Mouse (Mus musculus): Measurements from ENCODE around the gene Elac2.

Elac2 gene

GRCm38 (mm10) chr11:65020744-65021143, 41.9 kb downstream of the Elac2 start:
- no peak for DNase-seq (ENCODE audit: low read depth, low spot score)

- no peak for DNase-seq (ENCODE audit: low read depth, low spot score)
These were observed 43.9 kb downstream of the Elac2 start for GRCm38 (mm10) chr11:65022771-65023170.

DNA sequence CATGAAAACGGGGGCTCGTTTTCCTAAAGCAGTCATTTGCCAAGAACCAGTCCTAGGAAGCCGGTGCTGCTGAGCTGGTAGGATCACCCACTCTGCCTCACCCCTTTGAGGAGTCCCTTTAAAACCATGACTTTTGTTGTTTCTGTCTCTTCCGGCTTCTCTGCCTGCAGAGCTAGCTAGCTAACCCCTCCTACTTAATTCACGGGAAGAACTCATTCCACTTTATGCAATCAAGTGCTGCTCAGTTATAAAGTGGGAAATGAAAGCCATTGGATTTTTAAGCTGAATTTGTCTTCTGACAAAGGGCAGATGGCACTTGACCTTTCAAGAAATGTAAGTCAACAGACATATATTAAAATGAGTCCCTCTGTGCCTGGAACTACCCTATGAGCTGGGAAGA, 49.2 kb downstream of the Elac2 start:
- no peak for DNase-seq (ENCODE audit: low read depth, low spot score)

DNA sequence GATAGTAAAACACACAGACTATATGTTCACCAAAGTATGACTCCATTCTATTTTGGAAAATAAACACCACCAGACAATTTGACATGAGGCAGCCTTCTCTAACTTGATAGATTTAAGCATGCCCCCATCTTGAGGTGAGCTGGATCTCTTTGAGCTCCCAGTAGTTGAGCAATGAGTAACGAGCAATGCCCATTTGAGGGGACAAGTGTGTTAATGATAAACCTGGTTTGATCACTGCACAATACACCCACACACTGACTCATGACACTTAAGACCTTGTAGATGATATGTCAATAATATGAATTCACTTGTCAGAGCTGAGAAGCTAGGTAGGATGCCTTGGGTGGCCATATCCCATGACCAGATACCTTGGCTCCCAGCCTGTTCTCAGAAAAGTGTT, 51.4 kb downstream of the Elac2 start:
- DNase-seq (ENCODE audit: low read depth, low spot score), result no peak

- no peak for DNase-seq (ENCODE audit: low read depth, low spot score)
These were observed 53.4 kb downstream of the Elac2 start for GRCm38 (mm10) chr11:65032221-65032620.

DNA sequence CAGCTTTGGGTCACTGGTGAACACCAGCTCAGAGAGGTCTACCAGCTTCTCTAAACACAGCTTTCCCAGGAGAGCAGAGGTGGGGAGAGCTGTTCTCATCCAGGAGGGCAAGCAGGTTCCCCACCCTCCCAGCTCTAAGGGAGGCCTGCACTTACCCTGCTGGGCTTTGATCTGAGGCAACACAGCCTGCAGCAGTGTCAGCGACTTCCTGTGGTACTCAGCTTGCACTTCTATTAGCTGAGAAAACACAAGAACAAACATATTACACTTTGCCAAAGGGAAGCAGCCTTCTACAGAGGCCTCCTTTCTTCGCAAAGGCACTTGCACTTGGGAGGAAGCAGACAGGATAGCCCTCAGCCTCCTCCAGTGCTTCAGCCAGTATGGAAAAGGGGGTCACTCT, 60.2 kb downstream of the Elac2 start:
- no peak for DNase-seq (ENCODE audit: low read depth, low spot score)

GRCm38 (mm10) chr11:65039517-65040095, 60.8 kb downstream of the Elac2 start:
- DNase-seq (ENCODE audit: low read depth, low spot score), result no peak

DNA sequence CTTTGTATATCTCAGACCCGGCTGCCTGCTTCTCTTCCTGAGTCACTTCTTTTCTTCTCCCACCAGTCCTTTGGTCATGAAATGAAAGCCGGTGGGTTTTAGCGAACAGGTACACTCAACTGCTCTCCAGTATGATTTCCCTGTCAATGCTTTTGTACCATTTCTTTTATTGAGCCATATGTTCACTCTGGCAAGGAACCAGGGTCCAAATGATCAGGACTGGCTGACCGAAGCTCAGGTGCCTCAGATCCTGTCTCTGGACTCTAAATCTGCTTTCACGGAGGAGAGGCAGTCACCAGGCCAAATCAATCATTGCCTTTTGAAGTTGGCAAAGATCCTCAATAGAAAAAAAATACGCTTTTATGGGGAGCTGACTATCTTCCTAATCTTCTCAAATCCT, 61.7 kb downstream of the Elac2 start:
- no peak for DNase-seq (ENCODE audit: low read depth, low spot score)

- no peak for DNase-seq (ENCODE audit: low read depth, low spot score)
These were observed 70.3 kb downstream of the Elac2 start for GRCm38 (mm10) chr11:65049090-65049489.

GRCm38 (mm10) chr11:65050819-65051218, 72.0 kb downstream of the Elac2 start:
- DNase-seq (ENCODE audit: low read depth, low spot score), result no peak
